In genomic region chr10:128297221-128297620, GRCm38 (mm10) we compare ENCODE assay signal across 11 mouse cellular contexts. TPM values are rescaled to one million over a fixed set of nuclear protein-coding genes. Genes with fewer than 3 reads are reported as not detected.
DNase-seq lines count a peak whose midpoint lies in the region; ATAC-seq lines count a peak whose summit lies in the region.
"Had no signal": no experiment of that assay in that cellular context is flagged by ENCODE, and none has a peak within 500 bp of the region (broad histone marks: within the 10 kb centered on the region; RNA-seq: fewer than 3 reads in every experiment).

No protein-coding gene starts in this region.

- DNase-seq in hindbrain, embryonic 14.5 days (ENCODE audit: low spot score), result no peak
- peak; percentile 30 for DNase-seq in ovary, postnatal 36 days (ENCODE audit: low spot score)
- no peak for DNase-seq in ovary, adult 18-20 months (ENCODE audit: low spot score)
- DNase-seq in cerebellum, adult 18-20 months, result peak; percentile 62 to 72
- DNase-seq in right cerebral cortex, postnatal 25 days, result no peak
- DNase-seq: liver, embryonic 13.5 days had no signal

- 0 out of 2 replicates have a peak overlapping the region, but pooled peaks have one; percentile 24 for H3K27ac ChIP-seq in hindbrain, embryonic 14.5 days
- H3K27ac ChIP-seq in hindbrain, embryonic 12.5 days, result no peak overlapping the region
- H3K27ac ChIP-seq in limb, embryonic 13.5 days, result peak overlapping the region; percentile 22; the same call in 1 of the 2 replicates
- H3K27ac ChIP-seq: left cerebral cortex, adult 2 months; liver, embryonic 13.5 days had no signal

- no peaks in the 10 kb centered on the region for H3K27me3 ChIP-seq in hindbrain, embryonic 14.5 days (ENCODE audit: control insufficient read depth, insufficient read depth, low read length)
- H3K27me3 ChIP-seq in hindbrain, embryonic 12.5 days, result peaks cover 3% of the 10 kb centered on the region; the same call in 1 of the 2 replicates
- H3K27me3 ChIP-seq in limb, embryonic 13.5 days, result no peaks in the 10 kb centered on the region
- H3K27me3 ChIP-seq: CH12.LX; liver, embryonic 13.5 days had no signal

- H3K36me3 ChIP-seq in hindbrain, embryonic 14.5 days (replicated peaks; ENCODE audit: control insufficient read depth, insufficient read depth), result peaks cover 9% of the 10 kb centered on the region
- peaks cover 9% of the 10 kb centered on the region; the same call in 1 of the 2 replicates for H3K36me3 ChIP-seq in hindbrain, embryonic 12.5 days
- peaks cover 4% of the 10 kb centered on the region; the same call in 1 of the 2 replicates for H3K36me3 ChIP-seq in limb, embryonic 13.5 days

- no peak overlapping the region for H3K9ac ChIP-seq in hindbrain, embryonic 14.5 days
- H3K9ac ChIP-seq in hindbrain, embryonic 12.5 days, result no peak overlapping the region
- H3K9ac ChIP-seq in limb, embryonic 13.5 days, result peak overlapping the region; percentile 25; the same call in 1 of the 2 replicates
- H3K9ac ChIP-seq: liver, embryonic 13.5 days had no signal

- no peak for ATAC-seq in hindbrain, embryonic 14.5 days (ENCODE audit: low FRiP score)
- no peak for ATAC-seq in hindbrain, embryonic 12.5 days (ENCODE audit: low FRiP score)
- no peak for ATAC-seq in limb, embryonic 13.5 days (ENCODE audit: low FRiP score, low read depth)
- ATAC-seq in activated CD4-positive, CD25-positive, alpha-beta regulatory T cell, adult 4 months, result no peak

- 0 out of 2 replicates have a peak, but pooled peaks cover 2% of the 10 kb centered on the region for H3K4me1 ChIP-seq in hindbrain, embryonic 14.5 days (replicated peaks; ENCODE audit: control insufficient read depth, insufficient read depth, low read length)
- H3K4me1 ChIP-seq in hindbrain, embryonic 12.5 days, result peaks cover 5% of the 10 kb centered on the region
- peaks cover 12% of the 10 kb centered on the region for H3K4me1 ChIP-seq in limb, embryonic 13.5 days

- 72% methylated on average over 4 of the region's 4 CpGs for WGBS in hindbrain, embryonic 14.5 days
- WGBS in hindbrain, embryonic 12.5 days, result 75% methylated on average over 4 of the region's 4 CpGs
- 65% methylated on average over 4 of the region's 4 CpGs for WGBS in limb, embryonic 13.5 days

- no peak overlapping the region for H3K4me2 ChIP-seq in hindbrain, embryonic 14.5 days (replicated peaks)
- H3K4me2 ChIP-seq in hindbrain, embryonic 12.5 days (replicated peaks), result no peak overlapping the region
- peak overlapping the region; percentile 3; the same call in 1 of the 2 replicates for H3K4me2 ChIP-seq in limb, embryonic 13.5 days (replicated peaks)
- H3K4me2 ChIP-seq: liver, embryonic 13.5 days had no signal

- H3K4me3 ChIP-seq in hindbrain, embryonic 14.5 days (replicated peaks; ENCODE audit: low read length), result no peak overlapping the region
- no peak overlapping the region for H3K4me3 ChIP-seq in hindbrain, embryonic 12.5 days
- no peak overlapping the region for H3K4me3 ChIP-seq in limb, embryonic 13.5 days
- H3K4me3 ChIP-seq: left cerebral cortex, adult 2 months; liver, embryonic 13.5 days had no signal

- H3K9me3 ChIP-seq in hindbrain, embryonic 14.5 days (ENCODE audit: control insufficient read depth, low read length), result no peaks in the 10 kb centered on the region
- H3K9me3 ChIP-seq in hindbrain, embryonic 12.5 days (replicated peaks), result no peaks in the 10 kb centered on the region
- H3K9me3 ChIP-seq in limb, embryonic 13.5 days, result no peaks in the 10 kb centered on the region
- H3K9me3 ChIP-seq: liver, embryonic 13.5 days had no signal

RNA-seq across cellular contexts. Expression of gene Il23a, which starts 1.3 kb away (rescaled TPM):
- 0.25 and 0.28 TPM in 2 replicates for polyA plus RNA-seq in hindbrain, embryonic 14.5 days (2014; fragmentation: Nextera tagmentation; extraction: Ambion mirVana)
- 0.22 TPM in 1 of 2 replicates, not detected in the other for polyA plus RNA-seq in hindbrain, embryonic 12.5 days (2016; fragmentation: Nextera tagmentation; extraction: Ambion mirVana)
- 0.18 TPM in 1 of 2 replicates, not detected in the other for polyA plus RNA-seq in limb, embryonic 13.5 days (2015; fragmentation: Nextera tagmentation; extraction: Ambion mirVana)
- not detected for polyA plus RNA-seq in activated CD4-positive, CD25-positive, alpha-beta regulatory T cell, adult 4 months (2017; shearing (Covaris generic))
- polyA plus RNA-seq: liver, embryonic 13.5 days had no signal

RNA-seq across cellular contexts. Expression of gene Pan2, which starts 5.9 kb away (rescaled TPM):
- 17.7 and 19.2 TPM in 2 replicates for polyA plus RNA-seq in hindbrain, embryonic 14.5 days (2014; fragmentation: Nextera tagmentation; extraction: Ambion mirVana)
- polyA plus RNA-seq in hindbrain, embryonic 12.5 days (2016; fragmentation: Nextera tagmentation; extraction: Ambion mirVana), result 33.5 and 34.1 TPM in 2 replicates
- polyA plus RNA-seq in limb, embryonic 13.5 days (2015; fragmentation: Nextera tagmentation; extraction: Ambion mirVana), result 33.6 and 35.2 TPM in 2 replicates
- 10 to 100 TPM; 18.9 to 21.1 TPM for polyA plus RNA-seq in activated CD4-positive, CD25-positive, alpha-beta regulatory T cell, adult 4 months (2017; shearing (Covaris generic))

RNA-seq across cellular contexts. Expression of gene Cnpy2, which starts 25.0 kb away (rescaled TPM):
- polyA plus RNA-seq in hindbrain, embryonic 14.5 days (2014; fragmentation: Nextera tagmentation; extraction: Ambion mirVana), result 187 and 215 TPM in 2 replicates
- 242 and 244 TPM in 2 replicates for polyA plus RNA-seq in hindbrain, embryonic 12.5 days (2016; fragmentation: Nextera tagmentation; extraction: Ambion mirVana)
- 390 and 394 TPM in 2 replicates for polyA plus RNA-seq in limb, embryonic 13.5 days (2015; fragmentation: Nextera tagmentation; extraction: Ambion mirVana)
- 100 to 1,000 TPM in 1 of 2 experiments, 10 to 100 TPM in 1; 96.7 to 115 TPM for polyA plus RNA-seq in activated CD4-positive, CD25-positive, alpha-beta regulatory T cell, adult 4 months (2017; shearing (Covaris generic))

RNA-seq across cellular contexts. Expression of gene Stat2, which starts 26.9 kb away (rescaled TPM):
- polyA plus RNA-seq in hindbrain, embryonic 14.5 days (2014; fragmentation: Nextera tagmentation; extraction: Ambion mirVana), result 20.4 and 20.5 TPM in 2 replicates
- polyA plus RNA-seq in hindbrain, embryonic 12.5 days (2016; fragmentation: Nextera tagmentation; extraction: Ambion mirVana), result 23.1 and 26.5 TPM in 2 replicates
- 14.6 and 16.6 TPM in 2 replicates for polyA plus RNA-seq in limb, embryonic 13.5 days (2015; fragmentation: Nextera tagmentation; extraction: Ambion mirVana)
- 10 to 100 TPM; 45.6 to 66.1 TPM for polyA plus RNA-seq in activated CD4-positive, CD25-positive, alpha-beta regulatory T cell, adult 4 months (2017; shearing (Covaris generic))

RNA-seq across cellular contexts. Expression of gene Apof, which starts 28.8 kb away (rescaled TPM):
- polyA plus RNA-seq in hindbrain, embryonic 14.5 days (2014; fragmentation: Nextera tagmentation; extraction: Ambion mirVana), result not detected in 2 replicates
- polyA plus RNA-seq in hindbrain, embryonic 12.5 days (2016; fragmentation: Nextera tagmentation; extraction: Ambion mirVana), result not detected in 2 replicates
- not detected in 2 replicates for polyA plus RNA-seq in limb, embryonic 13.5 days (2015; fragmentation: Nextera tagmentation; extraction: Ambion mirVana)
- not detected for polyA plus RNA-seq in activated CD4-positive, CD25-positive, alpha-beta regulatory T cell, adult 4 months (2017; shearing (Covaris generic))

Comparison
In these comparisons a context has a peak if more than half of its experiments do, and no peak if none do; other contexts are left out.
1. DNase-seq: peak in ovary, postnatal 36 days (single experiment) and cerebellum, adult 18-20 months (2 of 2); none in hindbrain, embryonic 14.5 days (single experiment), ovary, adult 18-20 months (single experiment) and right cerebral cortex, postnatal 25 days (single experiment).